Mouse (Mus musculus) left cerebral cortex, postnatal 10 days (tissue): ENCODE measurements around the gene Gm10271. TPM values are rescaled to one million over a fixed set of nuclear protein-coding genes. Genes with fewer than 3 reads are reported as not detected.
A peak's percentile ranks its signal among the peaks of the same experiment; 100 is the strongest.

ENCODE experiments used
- DNase-seq, 2 experiments: peaks; one replicate each; pipeline ENCODE4 v3.0.0; 2021 to 2022; ENCODE audit warnings: low spot score in 2 of 2, mixed read lengths in 1 of 2; ENCODE audit errors: extremely low spot score in 1 of 2
- intact Hi-C: fragments of 180-260 bp; cut with DNase I; formaldehyde crosslinking; loops from one replicate; pipeline ENCODE4 v1.15.1; 2025
- total RNA-seq, 2 experiments: library from RNA; stranded (reverse); gene quantifications; 2 replicates each; pipeline ENCODE4 v1.2.3; 2021

Gm10271 gene
- not detected for total RNA-seq

GRCm38 (mm10) chr10:116972509-116972908 lies at the start of gene Gm10271:
TSS of gene Gm10271 (minus strand) at chr10:116972609.
- intact Hi-C loops: no loop called here
- no peak for DNase-seq

DNA sequence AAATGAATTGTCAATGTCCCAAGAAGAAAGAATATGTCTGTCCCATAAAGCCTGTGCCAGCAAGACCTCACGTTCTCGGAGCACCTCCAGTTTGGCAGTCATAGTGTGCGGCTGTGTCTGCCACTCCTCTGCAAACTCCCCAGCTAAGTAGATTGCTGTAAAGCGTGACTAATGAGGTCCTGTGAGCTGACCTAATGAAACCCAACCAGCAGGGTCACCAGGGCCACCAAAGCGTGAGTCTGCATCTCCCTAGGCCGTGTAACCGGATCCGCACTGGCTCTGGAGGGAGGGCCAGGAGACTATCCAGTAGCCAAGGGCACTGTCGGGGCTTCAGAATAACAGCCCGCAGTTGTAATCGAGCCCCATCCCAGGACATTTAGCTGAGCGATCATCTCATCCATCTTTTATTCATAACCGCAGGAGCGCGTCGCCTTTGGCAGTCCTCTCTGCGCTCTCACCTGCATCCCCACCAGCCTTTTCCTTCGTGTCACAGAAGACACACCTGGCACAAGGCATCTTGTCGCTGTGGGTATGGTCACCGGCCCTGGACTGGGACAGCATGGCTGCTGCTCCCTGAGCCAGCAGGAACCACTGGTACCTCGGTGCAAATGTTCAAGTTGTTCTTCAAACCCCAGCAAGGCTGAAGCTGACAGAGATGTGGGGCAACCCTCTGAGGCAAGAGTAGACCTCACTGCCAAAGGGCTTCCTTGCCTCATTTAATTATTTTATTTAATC lies 48.8 kb upstream of the Gm10271 start:
- intact Hi-C loops: no loop called here
- no peak for DNase-seq

- intact Hi-C loops: no loop called here
- no peak for DNase-seq
These were observed 46.0 kb upstream of the Gm10271 start for GRCm38 (mm10) chr10:117018281-117018840.

- no peak for DNase-seq
- intact Hi-C loops: no loop called here
These were observed 42.2 kb upstream of the Gm10271 start for GRCm38 (mm10) chr10:117014565-117014964.

DNA sequence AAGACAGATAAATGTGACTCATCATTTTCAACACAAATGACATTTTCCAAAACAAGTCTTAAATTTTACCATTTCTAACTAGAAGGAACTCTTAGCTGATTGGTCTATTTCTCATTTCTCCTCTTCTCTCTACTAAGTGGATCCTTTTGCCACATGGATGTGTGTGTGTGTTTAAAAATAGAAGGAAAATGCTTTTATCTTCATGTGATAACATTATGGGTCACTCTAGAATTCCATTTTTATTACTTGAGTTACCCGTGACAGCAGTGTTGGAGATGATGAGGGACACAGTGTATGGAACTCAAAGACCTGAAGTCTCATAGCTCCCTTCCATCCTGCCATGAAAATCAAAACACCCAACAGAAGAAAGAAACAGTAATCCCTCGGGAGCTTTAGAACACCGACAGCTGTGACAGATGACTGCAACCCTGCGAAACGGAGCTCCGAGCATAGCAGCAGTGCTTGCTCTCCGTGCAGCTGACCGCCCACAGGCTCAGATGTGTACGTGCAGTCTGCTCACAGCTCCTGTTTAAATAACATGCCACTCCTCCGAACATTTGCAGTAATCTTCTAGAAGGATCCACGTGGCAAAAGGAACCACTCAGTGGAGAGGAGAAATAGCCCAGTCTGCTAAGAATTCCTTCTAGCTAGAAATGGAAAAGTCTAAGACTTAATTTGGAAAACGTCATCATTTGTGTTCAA lies 41.4 kb upstream of the Gm10271 start:
- DNase-seq: peak; percentile 31 to 51
- intact Hi-C loops: no loop called here

GRCm38 (mm10) chr10:117011047-117011446 lies 38.6 kb upstream of the Gm10271 start:
- intact Hi-C loops: no loop called here
- no peak for DNase-seq

DNA sequence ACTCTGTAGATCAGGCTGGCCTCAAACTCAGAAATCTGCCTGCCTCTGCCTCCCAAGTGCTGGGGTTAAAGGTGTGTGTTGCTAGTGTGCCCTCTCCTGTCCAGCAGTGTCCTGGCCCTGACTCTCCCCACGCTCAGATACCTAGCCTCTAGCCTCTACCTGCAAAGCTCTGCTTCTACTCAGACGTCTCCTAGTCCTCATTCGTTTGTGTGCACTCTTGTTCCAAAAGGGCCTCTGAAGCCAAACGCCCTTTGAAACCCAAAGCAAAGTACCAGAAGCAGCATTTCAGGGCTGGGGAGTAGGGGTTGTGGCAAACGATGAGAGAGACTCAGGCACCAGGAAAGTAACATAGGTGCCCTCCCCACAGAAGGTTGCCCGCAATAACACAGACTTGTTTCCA lies 37.3 kb upstream of the Gm10271 start:
- no peak for DNase-seq
- intact Hi-C loops: no loop called here

DNA sequence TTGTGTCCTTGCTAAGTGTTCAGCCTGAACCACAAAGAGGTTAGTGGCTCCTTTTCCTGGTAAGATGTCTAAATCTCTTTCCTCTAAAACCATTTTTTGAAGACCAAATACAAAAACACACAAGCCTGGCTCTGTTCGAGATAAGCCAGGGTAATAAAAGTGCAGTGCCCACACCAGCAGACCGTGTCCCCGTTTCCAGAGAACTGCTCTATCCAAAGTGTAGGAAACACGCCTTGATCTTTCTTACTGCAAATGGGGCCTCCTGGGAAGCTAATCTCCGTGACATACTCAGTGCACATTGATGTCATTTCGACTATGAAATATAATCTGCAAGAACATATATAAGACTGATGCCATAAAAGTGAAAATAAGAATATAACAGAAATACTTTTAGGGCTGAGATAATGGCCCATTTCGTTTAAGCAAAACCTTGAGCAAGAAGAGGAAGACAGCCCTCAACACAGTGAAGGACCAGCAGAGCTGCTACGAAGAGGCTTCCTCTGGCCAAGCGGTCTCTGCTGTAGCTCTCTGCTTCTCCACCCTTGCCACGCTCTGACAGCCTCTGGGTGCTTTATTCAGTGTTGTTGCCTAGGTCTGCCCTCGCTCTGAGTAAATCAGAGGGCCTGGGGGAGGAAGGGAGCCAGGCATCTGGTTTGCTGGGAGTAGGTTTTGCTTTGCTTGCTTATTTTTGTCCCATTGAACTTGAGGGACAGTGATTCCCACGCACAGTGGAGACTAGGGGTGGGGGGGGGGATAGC lies 33.5 kb upstream of the Gm10271 start:
- DNase-seq: no peak
- intact Hi-C loops: no loop called here

DNA sequence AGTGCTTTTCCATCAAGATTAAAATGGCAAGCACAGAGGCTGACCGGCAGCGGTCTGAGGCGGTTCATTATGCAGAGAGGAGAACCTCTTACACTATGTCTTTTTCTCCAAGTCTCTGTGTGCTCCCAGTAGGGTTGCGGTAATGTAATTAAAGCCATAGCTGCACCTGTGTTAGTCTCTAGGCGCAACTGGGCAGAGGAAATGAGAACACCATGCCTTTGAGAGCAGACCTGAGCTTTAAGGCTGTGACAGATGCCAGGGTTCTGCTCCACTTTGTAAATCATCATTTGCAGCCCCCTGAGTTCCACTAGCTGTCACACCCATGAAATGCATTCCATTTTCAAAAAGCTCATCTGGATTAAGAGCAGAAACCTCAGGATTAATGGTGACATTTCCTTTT lies 32.3 kb upstream of the Gm10271 start:
- DNase-seq: no peak

DNA sequence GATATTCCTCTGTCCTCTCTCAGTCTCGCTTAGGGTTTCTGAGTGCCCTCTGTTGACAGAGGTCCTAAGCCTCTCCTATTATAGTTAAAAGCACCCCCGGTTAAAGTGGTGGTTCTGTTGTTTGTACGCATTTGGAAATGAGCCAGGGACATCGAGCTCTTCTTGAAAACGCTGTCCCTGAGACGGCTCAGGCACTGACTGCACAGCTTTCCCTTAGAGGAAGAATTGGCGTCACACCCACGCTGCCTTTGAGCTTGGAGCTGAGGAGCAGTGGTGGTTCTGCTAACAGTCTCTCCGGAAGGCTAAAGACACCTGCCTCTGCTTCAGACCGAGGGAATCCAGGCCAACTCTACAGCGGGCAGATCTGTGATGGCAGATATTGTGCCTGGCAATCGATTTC lies 28.6 kb upstream of the Gm10271 start:
- DNase-seq: no peak
- intact Hi-C loops: no loop called here

More for the DNA sequence above, 32.3 kb upstream of the Gm10271 start:
- intact Hi-C loops: no loop called here

DNA sequence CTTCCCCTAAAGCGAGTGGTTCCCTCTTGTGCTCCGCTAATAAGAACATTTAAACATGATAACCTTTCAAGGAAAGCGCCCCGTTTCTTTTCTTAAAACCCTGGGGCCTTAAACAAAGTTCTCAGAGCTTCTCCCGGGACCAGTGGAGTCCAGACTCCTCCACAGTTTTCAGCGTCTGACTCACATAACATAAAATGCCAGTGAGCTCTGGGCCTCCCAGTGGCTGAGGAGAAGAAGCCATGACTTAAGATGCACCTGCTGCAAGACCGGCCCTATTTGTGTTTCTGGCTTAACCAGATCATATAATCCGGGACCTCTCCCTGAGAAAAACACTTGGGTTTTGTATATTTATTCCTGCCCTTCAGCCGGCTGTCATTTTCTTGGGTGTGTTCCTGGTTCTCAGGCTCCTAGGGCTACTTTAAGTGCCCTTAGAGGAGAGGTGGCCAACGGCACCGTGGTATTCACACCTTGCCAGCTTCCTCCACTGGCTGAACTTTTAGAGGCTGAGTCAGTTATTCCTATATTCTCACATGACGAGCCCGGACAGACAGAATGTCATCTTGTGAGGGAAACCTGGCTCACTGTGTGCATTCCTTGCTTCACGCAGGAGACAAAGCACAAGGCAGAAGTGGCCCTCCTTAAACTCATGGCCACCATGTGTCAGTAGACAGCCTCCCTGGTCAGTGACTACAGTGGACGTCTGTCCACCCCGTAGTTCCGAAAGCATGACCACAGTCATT lies 26.5 kb upstream of the Gm10271 start:
- DNase-seq: no peak
- intact Hi-C loops: no loop called here

- intact Hi-C loops: no loop called here
- DNase-seq: peak in 1 of 2 experiments; percentile 39
These were observed 23.8 kb upstream of the Gm10271 start for GRCm38 (mm10) chr10:116996236-116996600.

DNA sequence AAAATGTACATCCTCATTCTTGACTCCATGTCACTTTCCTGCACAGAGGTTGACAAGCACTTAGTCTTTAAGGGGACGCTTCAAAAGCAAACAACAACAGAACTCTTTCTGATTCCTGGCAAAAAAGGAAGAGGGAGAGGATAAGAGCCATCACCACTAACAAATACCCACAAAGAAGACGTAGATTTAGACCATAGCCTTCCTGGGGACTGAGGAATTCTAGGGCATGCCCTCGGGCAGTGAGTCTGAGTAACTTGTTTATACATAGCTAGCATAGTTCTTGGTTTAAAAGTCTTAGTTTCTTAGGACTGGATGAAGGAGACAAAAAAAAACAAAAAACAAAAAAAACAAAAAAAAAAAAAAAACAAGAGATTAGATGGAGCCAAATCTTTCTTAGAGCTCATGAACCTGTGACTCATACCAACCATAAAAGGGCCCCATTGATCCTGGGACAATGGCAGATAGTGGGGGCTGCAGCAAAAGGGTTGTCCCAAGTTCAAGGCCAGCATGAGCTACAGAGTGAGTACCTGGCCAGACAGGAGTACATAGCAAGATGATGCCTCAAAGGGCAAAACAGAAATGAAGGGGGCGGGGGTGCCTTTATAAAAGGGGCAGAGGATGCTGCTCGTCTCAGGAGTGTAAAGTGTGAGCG lies 23.3 kb upstream of the Gm10271 start:
- intact Hi-C loops: no loop called here
- DNase-seq: no peak

DNA sequence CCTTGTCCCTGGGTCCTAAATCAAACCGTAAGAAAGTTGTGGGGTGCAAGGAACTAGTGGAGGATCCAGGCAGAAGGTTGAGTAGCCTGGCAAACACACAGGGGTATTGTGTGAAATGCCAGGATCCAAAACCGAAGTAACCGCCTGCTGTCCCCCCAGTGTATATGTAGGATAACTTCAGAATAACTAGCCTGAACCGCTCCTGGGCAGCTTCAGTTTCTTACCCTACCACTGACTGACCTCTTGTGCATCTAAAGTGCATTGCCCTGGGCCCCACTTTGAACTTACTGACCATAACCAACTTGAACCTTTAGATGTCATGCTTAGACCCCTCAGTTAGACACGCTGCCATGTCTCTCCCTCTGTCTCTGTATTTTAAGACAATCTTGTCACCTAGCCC lies 22.8 kb upstream of the Gm10271 start:
- intact Hi-C loops: no loop called here

GRCm38 (mm10) chr10:116993971-116994370 lies 21.6 kb upstream of the Gm10271 start:
- intact Hi-C loops: no loop called here
- DNase-seq: no peak

More for the DNA sequence above, 22.8 kb upstream of the Gm10271 start:
- DNase-seq: no peak

DNA sequence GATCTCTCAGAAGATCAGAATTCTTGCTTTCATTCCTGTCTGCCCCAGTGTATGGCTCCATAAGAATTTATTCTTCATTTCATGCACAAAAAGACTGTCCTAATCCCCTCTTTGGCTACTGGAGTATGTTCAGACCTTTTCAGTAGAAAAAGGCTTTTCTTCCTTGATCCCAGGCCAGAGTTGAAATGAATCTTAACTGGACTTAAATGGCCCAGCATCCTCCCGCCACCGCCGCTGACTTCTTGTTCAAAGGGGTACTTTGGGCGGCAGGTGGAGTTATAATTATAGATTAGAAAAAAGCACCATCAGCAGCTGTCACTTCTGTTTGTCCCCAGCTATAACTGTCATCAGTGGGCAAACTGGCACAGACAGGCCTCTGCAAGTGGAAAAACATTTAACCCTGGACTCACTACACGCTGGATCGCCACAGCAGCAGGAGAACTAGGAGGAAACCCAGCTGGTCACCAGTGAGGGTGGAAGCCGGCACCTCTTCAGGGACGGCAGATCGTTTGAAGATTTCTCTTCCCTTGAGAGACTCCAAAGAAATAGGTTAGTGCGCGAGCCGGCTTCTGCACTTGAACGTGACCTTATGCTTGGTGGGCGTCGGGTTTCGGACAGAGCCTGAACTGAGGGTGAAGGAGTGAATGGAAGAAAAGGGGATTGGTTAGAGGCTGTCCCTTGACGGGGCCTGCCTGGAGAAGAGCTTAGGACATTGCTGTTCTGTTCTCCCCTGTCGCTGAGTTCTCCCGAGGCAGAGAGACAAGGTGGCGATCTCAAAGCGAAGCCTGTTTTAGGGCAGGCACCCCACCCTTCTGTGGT lies 14.1 kb upstream of the Gm10271 start, which contains the start of gene Best3:
TSS of gene Best3 (plus strand) at position 51 of the 819 bp plus-strand sequence.
- intact Hi-C loops: no loop called here
- DNase-seq: no peak

- intact Hi-C loops: loop anchor here (5.0 kb wide), 1 partner anchor 47 kb away; no protein-coding TSS in a partner anchor
- DNase-seq: no peak
These were observed 12.4 kb upstream of the Gm10271 start for GRCm38 (mm10) chr10:116984836-116985235.
